Mouse (Mus musculus) small intestine, adult 2 months (tissue): ENCODE data around the gene Eml1. TPM values are rescaled to one million over a fixed set of nuclear protein-coding genes. Genes with fewer than 3 reads are reported as not detected.

Experiments used
- H3K27ac ChIP-seq: fragments of 200-500 bp; 2 replicates; pipeline ENCODE4 v1.5.1; 2012; ENCODE audit warnings: low read depth, low read length, control low read depth, inconsistent platforms; ENCODE audit not compliant: insufficient read depth
- H3K27me3 ChIP-seq: fragments of 200-500 bp; 2 replicates; pipeline ENCODE4 v1.6.1; 2012; ENCODE audit warnings: mild to moderate bottlenecking, moderate library complexity, low read length, inconsistent platforms; ENCODE audit not compliant: control insufficient read depth, insufficient read depth
- H3K36me3 ChIP-seq: fragments of 200-500 bp; 2 replicates; pipeline ENCODE4 v1.6.1; 2012; ENCODE audit warnings: mild to moderate bottlenecking, low read length, control low read depth, inconsistent platforms; ENCODE audit not compliant: control insufficient read depth, insufficient read depth
- H3K4me1 ChIP-seq: fragments of 200-500 bp; 2 replicates; pipeline ENCODE4 v1.6.1; 2012; ENCODE audit warnings: low read length, inconsistent platforms, mixed read lengths; ENCODE audit not compliant: control insufficient read depth, insufficient read depth, insufficient read length
- H3K4me3 ChIP-seq: fragments of 200-500 bp; 2 replicates; pipeline ENCODE4 v1.5.1; 2012; ENCODE audit warnings: low read depth, mild to moderate bottlenecking, control low read depth, inconsistent platforms, low read length, moderate library complexity
- CTCF ChIP-seq: fragments of 200-500 bp; IDR thresholded peaks from 2 replicates; pipeline ENCODE4 v1.5.1; 2012; ENCODE audit warnings: low read depth, mild to moderate bottlenecking, control low read depth, inconsistent platforms, low read length, moderate library complexity, mixed read lengths; ENCODE audit not compliant: insufficient replicate concordance, insufficient read length; ENCODE audit errors: extremely low read depth
- POLR2A ChIP-seq: fragments of 200-500 bp; IDR thresholded peaks from 2 replicates; pipeline ENCODE4 v1.6.1; 2012; ENCODE audit warnings: low read depth, mild to moderate bottlenecking, control low read depth, inconsistent platforms, low read length, moderate library complexity
- WGBS: fragments of 180-500 bp; shearing (Covaris S2); methylation state at CpG from one replicate; pipeline ENCODE4 v1.1.7; 2018; 5-methylcytosine and 5-hydroxymethylcytosine counted together
- polyA plus RNA-seq: library from polyadenylated mRNA; depleted of rRNA; stranded (reverse); fragments of >200 nt; gene quantifications from 2 replicates; pipeline ENCODE4 v1.2.3, GENCODE M21; 2012

The Eml1 gene
- polyA plus RNA-seq, 1 experiment, result 10.1 TPM

DNA sequence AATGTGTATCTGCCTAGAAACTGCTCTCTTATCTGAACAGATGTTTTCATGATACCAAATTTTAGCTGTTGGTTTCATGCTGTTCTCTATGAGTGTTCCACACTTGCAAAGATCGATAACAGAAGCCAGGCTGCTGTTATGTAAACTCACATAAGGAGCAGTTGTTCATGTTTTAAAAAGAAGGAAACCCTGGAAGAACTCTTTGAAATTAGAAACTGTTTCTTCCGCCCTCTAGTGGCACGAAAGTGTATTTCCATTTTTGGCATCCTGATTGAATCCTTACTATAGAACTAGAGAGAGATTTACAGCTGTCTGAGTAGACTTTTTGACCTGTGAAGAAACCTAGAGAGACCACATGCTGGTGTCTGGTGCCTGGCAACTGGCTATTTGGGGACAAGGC, 140.3 kb downstream of the Eml1 start:
- Histone ChIP-seq H3K27ac (no peak overlapping the region), H3K4me3 (no peak overlapping the region), H3K36me3 (no peaks in the 10 kb centered on the region), H3K4me1 (no peaks in the 10 kb centered on the region), H3K27me3 (no peaks in the 10 kb centered on the region)
- 2% methylated on average over 3 of the region's 3 CpGs for WGBS
- no peak for TF ChIP-seq CTCF
- TF ChIP-seq POLR2A, result no peak

DNA sequence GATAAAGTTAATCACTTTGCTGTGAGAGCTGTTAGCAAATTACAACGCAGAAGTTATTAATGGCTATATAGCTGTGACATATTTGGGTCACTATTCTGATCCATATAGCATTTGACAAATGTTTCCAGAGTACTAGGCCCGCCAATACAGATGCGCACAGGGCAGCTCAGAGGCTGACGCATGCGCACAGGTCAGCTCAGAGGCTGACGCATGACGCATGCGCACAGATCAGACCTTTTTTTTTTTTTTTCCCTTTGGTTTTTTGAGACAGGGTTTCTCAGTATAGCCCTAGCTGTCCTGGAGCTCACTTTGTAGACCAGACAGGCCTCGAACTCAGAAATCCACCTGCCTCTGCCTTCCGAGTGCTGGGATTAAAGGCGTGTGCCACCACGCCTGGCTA, 144.7 kb downstream of the Eml1 start:
- no peak overlapping the region for H3K27ac ChIP-seq
- 94% methylated on average over 12 of the region's 12 CpGs for WGBS
- no peaks in the 10 kb centered on the region for H3K4me1 ChIP-seq
- H3K27me3 ChIP-seq, result no peaks in the 10 kb centered on the region
- H3K36me3 ChIP-seq, result no peaks in the 10 kb centered on the region
- H3K4me3 ChIP-seq, result no peak overlapping the region
- no peak for TF ChIP-seq CTCF
- no peak for TF ChIP-seq POLR2A

DNA sequence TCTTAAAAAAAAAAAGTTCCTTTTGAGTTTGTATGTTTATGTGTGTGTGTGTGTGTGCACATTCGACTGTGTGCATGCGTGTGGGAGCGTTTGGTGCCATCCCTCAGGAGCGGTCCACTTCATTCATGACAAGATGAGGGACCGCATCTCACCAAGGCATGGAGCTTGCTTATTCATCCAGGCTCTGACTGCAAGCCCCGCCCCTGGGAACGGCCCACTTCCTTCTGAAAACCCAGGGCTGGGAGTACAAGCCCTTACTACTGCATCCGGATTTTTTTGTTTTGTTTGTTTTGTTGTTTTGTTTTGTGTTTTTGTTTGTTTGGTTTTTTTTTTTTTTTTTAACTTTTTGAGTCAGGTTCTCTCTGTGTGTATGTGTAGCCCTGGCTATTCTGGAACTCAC, 148.6 kb downstream of the Eml1 start:
- H3K27ac ChIP-seq, result no peak overlapping the region
- no peaks in the 10 kb centered on the region for H3K36me3 ChIP-seq
- no peak overlapping the region for H3K4me3 ChIP-seq
- H3K4me1 ChIP-seq, result no peaks in the 10 kb centered on the region
- 56% methylated on average over 8 of the region's 8 CpGs for WGBS
- H3K27me3 ChIP-seq, result no peaks in the 10 kb centered on the region
- TF ChIP-seq CTCF, result no peak
- TF ChIP-seq POLR2A, result no peak

DNA sequence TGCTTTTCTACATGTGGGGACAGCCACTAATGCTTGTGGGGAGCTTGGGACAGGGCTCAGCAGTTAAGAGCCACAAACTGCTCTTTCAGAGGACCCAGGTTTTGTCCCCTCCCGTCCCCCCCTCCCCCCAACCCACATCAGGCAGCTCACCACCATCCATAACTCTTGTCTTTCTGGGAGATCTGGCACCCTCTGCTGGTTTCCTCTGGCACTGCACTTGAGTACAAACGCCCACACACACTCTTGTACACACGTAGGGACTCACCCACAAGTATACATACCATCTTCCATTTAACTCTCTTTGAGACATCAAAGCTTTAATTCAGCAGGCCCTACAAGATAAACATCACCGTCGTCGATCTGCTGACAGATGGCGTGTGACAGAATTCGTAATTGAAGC, 158.5 kb downstream of the Eml1 start:
- Histone ChIP-seq H3K4me1 (no peaks in the 10 kb centered on the region), H3K36me3 (no peaks in the 10 kb centered on the region), H3K27me3 (no peaks in the 10 kb centered on the region), H3K27ac (no peak overlapping the region), H3K4me3 (no peak overlapping the region)
- WGBS, result 56% methylated on average over 8 of the region's 8 CpGs
- TF ChIP-seq CTCF, result peak; percentile 77; the same call in 1 of the 2 replicates
- no peak for TF ChIP-seq POLR2A

DNA sequence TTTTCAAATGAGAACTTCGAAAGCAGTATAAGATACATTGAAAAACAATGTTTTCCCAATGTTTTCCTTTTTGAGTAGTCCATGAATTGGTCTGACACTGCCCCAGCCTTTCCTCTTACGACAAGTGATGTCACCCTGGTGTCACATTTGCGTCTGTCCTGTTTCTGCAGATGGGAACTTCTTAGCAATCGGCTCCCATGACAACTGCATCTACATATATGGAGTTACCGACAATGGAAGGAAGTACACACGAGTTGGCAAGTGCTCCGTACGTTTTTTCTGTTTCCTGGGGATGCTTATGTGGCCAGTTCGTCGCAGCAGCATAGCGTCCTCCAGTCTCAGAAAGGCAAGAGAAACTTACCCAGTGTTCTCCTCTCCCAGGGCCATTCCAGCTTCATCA, 163.7 kb downstream of the Eml1 start:
- no peak for TF ChIP-seq POLR2A
- no peak for TF ChIP-seq CTCF
- Histone ChIP-seq H3K4me3 (no peak overlapping the region), H3K27ac (no peak overlapping the region), H3K4me1 (no peaks in the 10 kb centered on the region), H3K36me3 (no peaks in the 10 kb centered on the region), H3K27me3 (no peaks in the 10 kb centered on the region)
- 84% methylated on average over 11 of the region's 11 CpGs for WGBS

DNA sequence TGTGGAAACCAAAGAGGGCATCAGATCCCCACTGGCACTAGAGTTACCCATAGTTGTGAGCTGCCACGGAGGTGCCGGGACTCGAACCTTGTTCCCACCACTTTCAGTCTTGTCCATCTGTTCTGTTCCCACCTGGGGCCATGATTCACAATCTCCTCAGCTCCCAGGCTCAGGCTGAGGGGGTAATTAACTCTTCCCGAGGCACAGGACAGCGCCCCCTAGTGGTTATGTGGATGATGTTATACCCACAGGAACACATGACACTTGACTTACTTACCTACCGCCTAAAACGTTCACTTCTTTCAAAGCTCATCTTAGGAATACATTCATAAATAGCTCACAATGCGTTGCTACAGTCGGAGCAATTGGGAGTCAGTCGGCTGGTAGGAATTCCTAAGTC, 165.7 kb downstream of the Eml1 start:
- no peaks in the 10 kb centered on the region for H3K4me1 ChIP-seq
- TF ChIP-seq CTCF (peak; percentile 65; the same call in 1 of the 2 replicates), POLR2A (no peak)
- no peaks in the 10 kb centered on the region for H3K27me3 ChIP-seq
- 73% methylated on average over 10 of the region's 10 CpGs for WGBS
- H3K27ac ChIP-seq, result no peak overlapping the region
- H3K36me3 ChIP-seq, result no peaks in the 10 kb centered on the region
- no peak overlapping the region for H3K4me3 ChIP-seq

DNA sequence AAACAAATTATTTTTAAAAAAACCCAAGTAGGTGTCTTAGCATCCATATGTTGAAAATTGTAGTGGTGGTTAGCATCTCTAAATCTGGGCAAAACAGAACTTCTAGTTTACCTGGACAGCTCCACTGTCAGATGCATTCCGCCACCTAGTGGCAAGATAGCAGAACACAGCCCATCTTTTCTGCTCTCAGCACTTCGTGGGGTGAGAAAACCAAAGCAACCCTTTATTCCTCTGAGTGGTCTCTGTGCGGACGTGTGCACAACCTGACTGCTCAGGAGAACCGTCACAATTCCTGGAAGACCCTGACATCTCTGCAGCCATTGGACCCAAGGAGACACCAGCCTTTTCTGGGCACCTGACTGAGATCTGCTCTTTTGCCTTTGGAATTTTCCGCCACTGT, 170.3 kb downstream of the Eml1 start:
- H3K4me1 ChIP-seq, result no peaks in the 10 kb centered on the region
- no peak overlapping the region for H3K27ac ChIP-seq
- no peak overlapping the region for H3K4me3 ChIP-seq
- no peaks in the 10 kb centered on the region for H3K36me3 ChIP-seq
- H3K27me3 ChIP-seq, result no peaks in the 10 kb centered on the region
- WGBS, result 26% methylated on average over 6 of the region's 6 CpGs
- peak; percentile 66; the same call in 1 of the 2 replicates for TF ChIP-seq CTCF
- TF ChIP-seq POLR2A, result no peak

DNA sequence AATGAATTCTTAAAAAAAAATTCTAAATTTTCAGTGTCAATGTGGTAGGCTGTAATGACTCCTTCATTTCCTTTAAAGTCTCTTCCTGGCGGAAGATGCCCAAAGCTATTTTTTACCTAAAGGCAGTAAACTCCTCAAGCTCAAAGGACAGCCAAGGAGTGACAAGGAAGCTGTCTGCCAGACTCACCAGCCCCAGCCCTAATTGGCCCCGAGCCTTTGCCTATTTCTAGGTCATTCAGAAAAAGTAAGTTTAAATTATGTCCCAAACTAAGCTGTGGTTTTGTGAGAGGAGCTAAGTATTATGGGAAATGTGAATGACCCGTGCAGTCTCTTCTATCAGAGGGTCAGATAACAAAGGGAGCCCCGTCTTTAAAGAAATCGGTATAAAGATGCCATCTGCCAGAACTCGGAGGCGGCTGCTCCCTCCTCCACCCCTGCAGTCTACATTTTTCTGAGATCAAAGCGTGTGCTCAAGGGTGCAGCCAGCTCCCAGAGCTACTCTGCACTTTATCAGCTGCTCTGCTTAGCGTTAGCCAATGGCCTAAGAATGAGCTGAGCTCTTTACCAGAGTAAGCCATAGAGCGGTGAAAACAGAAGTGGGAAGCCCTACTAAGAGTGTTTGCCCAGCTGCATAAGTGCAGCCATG, 175.9 kb downstream of the Eml1 start:
- H3K4me1 ChIP-seq, result peaks cover 5% of the 10 kb centered on the region; the same call in 1 of the 2 replicates
- no peaks in the 10 kb centered on the region for H3K36me3 ChIP-seq
- no peaks in the 10 kb centered on the region for H3K27me3 ChIP-seq
- H3K27ac ChIP-seq, result no peak overlapping the region
- 6% methylated on average over 10 of the region's 10 CpGs for WGBS
- no peak overlapping the region for H3K4me3 ChIP-seq
- no peak for TF ChIP-seq POLR2A
- no peak for TF ChIP-seq CTCF
